Mouse (Mus musculus) C2C12 (cell line): ENCODE data around the gene Naa10.

Source experiments
- CEBPB ChIP-seq: IDR thresholded peaks from one replicate; pipeline ENCODE4 v1.6.1; 2011; ENCODE audit warnings: low read depth, mild to moderate bottlenecking, control low read depth, moderate library complexity
- CTCF ChIP-seq: IDR thresholded peaks from one replicate; pipeline ENCODE4 v1.5.1; 2011; ENCODE audit not compliant: control insufficient read depth, insufficient read depth, insufficient read length
- MAX ChIP-seq: IDR thresholded peaks from one replicate; pipeline ENCODE4 v1.6.1; 2011; ENCODE audit warnings: mild to moderate bottlenecking, control low read depth
- MYOD1 ChIP-seq: IDR thresholded peaks from one replicate; pipeline ENCODE4 v1.6.1; 2011; ENCODE audit warnings: low read depth; ENCODE audit not compliant: control insufficient read depth, insufficient read length
- MYOG ChIP-seq: IDR thresholded peaks from one replicate; pipeline ENCODE4 v1.6.1; 2011; ENCODE audit not compliant: control insufficient read depth, insufficient read length; ENCODE audit errors: extremely low read depth

DNA sequence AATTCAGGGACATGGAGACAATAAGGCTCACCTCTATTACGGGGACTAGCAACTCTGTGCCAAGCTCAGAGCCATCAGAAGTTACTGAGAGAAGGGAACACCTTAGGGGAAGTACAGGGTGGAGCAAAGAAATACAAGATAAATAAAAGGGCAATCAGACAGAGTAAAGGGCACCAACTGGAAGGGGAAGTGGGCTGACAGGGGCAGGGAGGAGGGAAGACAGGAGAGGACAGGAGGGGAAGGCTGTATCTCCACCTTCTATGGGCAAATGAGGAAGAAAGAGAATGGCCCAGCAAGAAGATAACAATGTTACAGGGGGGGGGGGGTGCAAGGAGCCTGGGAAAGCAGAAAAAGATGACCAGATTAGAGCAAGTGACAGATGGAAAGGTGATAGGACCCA lies 44.7 kb downstream of the Naa10 start:
- TF ChIP-seq CTCF (no peak), MAX (no peak), MYOG (no peak), MYOD1 (no peak), CEBPB (no peak)
